Mouse (Mus musculus): ENCODE data around the gene Rasgrp3. TPM values are rescaled to one million over a fixed set of nuclear protein-coding genes. Genes with fewer than 3 reads are reported as not detected.
A peak's percentile ranks its signal among the peaks of the same experiment; 100 is the strongest.

Rasgrp3 gene
- total and polyA plus RNA-seq, 2 experiments from 2014 or later, result 4.8 to 8.1 TPM

- Histone ChIP-seq H3K36me3 (ENCODE audit: insufficient read depth, low read length) (no peaks in the 10 kb centered on the region), H3K27ac (ENCODE audit: low read depth, low read length) (no peak overlapping the region), H3K4me1 (ENCODE audit: insufficient read depth, low read length) (no peaks in the 10 kb centered on the region), H3K4me3 (ENCODE audit: low read depth, low read length) (no peak overlapping the region), H3K27me3 (ENCODE audit: insufficient read depth, low read length) (no peaks in the 10 kb centered on the region), H3K9ac (replicated peaks; ENCODE audit: low read length, poor library complexity, severe bottlenecking) (no peak overlapping the region), H3K9me3 (ENCODE audit: low read length) (no peaks in the 10 kb centered on the region), H3K4me2 (ENCODE audit: low read depth, low read length, poor library complexity, severe bottlenecking) (no peak overlapping the region)
- WGBS, result 94% methylated on average over 10 of the region's 10 CpGs
- no peak for DNase-seq (ENCODE audit: low spot score)
- TF ChIP-seq CTCF (IDR thresholded peaks at IDR 0.05), result no peak
- ATAC-seq (ENCODE audit: low FRiP score), result no peak
Measured at GRCm38 (mm10) chr17:75468479-75469114, 32.9 kb downstream of the Rasgrp3 start.

DNA sequence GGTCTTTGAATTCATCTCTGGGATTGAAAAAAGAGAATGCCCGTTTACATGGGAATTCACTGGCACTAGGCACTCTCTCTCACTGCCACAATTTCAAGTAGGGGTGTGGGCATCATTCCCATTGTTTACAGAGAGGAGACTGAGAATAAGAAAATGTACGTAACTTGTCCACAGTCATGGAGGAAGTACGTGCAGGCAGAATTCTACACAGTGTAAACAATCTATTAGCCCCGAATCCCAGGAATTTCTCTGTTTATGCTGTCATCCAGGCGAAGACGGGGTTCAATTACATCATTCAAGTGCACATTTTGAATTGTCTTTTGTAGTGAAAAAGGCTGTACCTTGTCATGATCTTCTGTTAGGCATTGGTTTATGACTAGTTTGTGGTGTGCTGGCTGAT is 34.6 kb downstream of the Rasgrp3 start:
- ATAC-seq (ENCODE audit: low FRiP score) (no peak), DNase-seq (ENCODE audit: low spot score) (no peak)
- no peaks in the 10 kb centered on the region for H3K27me3 ChIP-seq (ENCODE audit: insufficient read depth, low read length)
- H3K4me2 ChIP-seq (ENCODE audit: low read depth, low read length, poor library complexity, severe bottlenecking), result no peak overlapping the region
- H3K4me1 ChIP-seq (ENCODE audit: insufficient read depth, low read length), result no peaks in the 10 kb centered on the region
- no peak overlapping the region for H3K27ac ChIP-seq (ENCODE audit: low read depth, low read length)
- H3K9me3 ChIP-seq (ENCODE audit: low read length), result no peaks in the 10 kb centered on the region
- no peak overlapping the region for H3K4me3 ChIP-seq (ENCODE audit: low read depth, low read length)
- H3K9ac ChIP-seq (replicated peaks; ENCODE audit: low read length, poor library complexity, severe bottlenecking), result no peak overlapping the region
- H3K36me3 ChIP-seq (ENCODE audit: insufficient read depth, low read length), result no peaks in the 10 kb centered on the region
- WGBS, result 85% methylated on average over 6 of the region's 6 CpGs
- TF ChIP-seq CTCF (IDR thresholded peaks at IDR 0.05), result no peak

DNA sequence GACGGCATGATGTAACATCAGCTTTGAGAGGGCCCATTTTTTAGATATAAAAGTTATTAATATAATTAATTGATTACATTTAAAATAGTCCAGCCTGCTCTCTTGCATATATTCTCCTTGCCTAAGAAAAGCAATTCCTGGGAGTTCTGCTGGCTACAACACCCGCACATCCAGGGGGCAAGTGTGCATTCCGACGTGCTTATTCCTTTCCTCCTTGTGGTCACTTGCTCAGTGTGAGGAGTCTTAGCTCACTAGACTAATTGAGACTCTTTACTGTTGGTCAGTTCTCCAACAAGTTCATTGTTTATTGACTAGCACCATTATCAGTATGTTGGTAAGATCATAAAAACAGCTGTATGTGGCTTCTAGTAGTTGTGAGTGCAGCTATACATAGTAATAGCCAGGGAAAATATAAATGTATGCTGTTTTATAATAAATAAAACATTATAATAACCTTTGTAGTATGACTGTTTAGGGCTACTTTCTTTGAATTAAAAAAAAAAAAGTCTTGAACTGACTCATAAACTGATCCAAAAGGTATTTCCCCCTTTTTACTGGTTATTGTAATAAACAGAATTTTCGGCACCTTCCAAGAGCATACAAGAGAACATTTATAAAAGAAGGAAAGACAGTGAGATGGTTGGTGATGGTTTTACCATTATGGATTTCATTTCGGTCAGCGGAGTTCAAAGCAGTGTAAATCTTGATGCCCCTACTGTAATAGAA is 35.4 kb downstream of the Rasgrp3 start:
- H3K9me3 ChIP-seq (ENCODE audit: low read length), result no peaks in the 10 kb centered on the region
- WGBS, result 94% methylated on average over 7 of the region's 7 CpGs
- ATAC-seq (ENCODE audit: low FRiP score) (no peak), DNase-seq (ENCODE audit: low spot score) (no peak)
- H3K9ac ChIP-seq (replicated peaks; ENCODE audit: low read length, poor library complexity, severe bottlenecking), result no peak overlapping the region
- H3K27me3 ChIP-seq (ENCODE audit: insufficient read depth, low read length), result no peaks in the 10 kb centered on the region
- no peak overlapping the region for H3K27ac ChIP-seq (ENCODE audit: low read depth, low read length)
- no peak overlapping the region for H3K4me2 ChIP-seq (ENCODE audit: low read depth, low read length, poor library complexity, severe bottlenecking)
- H3K4me3 ChIP-seq (ENCODE audit: low read depth, low read length), result no peak overlapping the region
- no peaks in the 10 kb centered on the region for H3K36me3 ChIP-seq (ENCODE audit: insufficient read depth, low read length)
- no peak for TF ChIP-seq CTCF (IDR thresholded peaks at IDR 0.05)
- H3K4me1 ChIP-seq (ENCODE audit: insufficient read depth, low read length), result no peaks in the 10 kb centered on the region

GRCm38 (mm10) chr17:75471644-75472253 is 36.1 kb downstream of the Rasgrp3 start:
- ATAC-seq (ENCODE audit: low FRiP score), result no peak
- peak; percentile 57 for DNase-seq (ENCODE audit: low spot score)
- TF ChIP-seq CTCF (IDR thresholded peaks at IDR 0.05), result no peak
- no peaks in the 10 kb centered on the region for H3K36me3 ChIP-seq (ENCODE audit: insufficient read depth, low read length)
- no peaks in the 10 kb centered on the region for H3K4me1 ChIP-seq (ENCODE audit: insufficient read depth, low read length)
- no peak overlapping the region for H3K9ac ChIP-seq (replicated peaks; ENCODE audit: low read length, poor library complexity, severe bottlenecking)
- 77% methylated on average over 6 of the region's 6 CpGs for WGBS
- H3K9me3 ChIP-seq (ENCODE audit: low read length), result no peaks in the 10 kb centered on the region
- H3K4me3 ChIP-seq (ENCODE audit: low read depth, low read length), result no peak overlapping the region
- no peaks in the 10 kb centered on the region for H3K27me3 ChIP-seq (ENCODE audit: insufficient read depth, low read length)
- H3K27ac ChIP-seq (ENCODE audit: low read depth, low read length), result no peak overlapping the region
- H3K4me2 ChIP-seq (ENCODE audit: low read depth, low read length, poor library complexity, severe bottlenecking), result no peak overlapping the region

- H3K27ac ChIP-seq (ENCODE audit: low read depth, low read length), result no peak overlapping the region
- no peaks in the 10 kb centered on the region for H3K4me1 ChIP-seq (ENCODE audit: insufficient read depth, low read length)
- H3K36me3 ChIP-seq (ENCODE audit: insufficient read depth, low read length), result no peaks in the 10 kb centered on the region
- TF ChIP-seq CTCF (IDR thresholded peaks at IDR 0.05), result no peak
- H3K9ac ChIP-seq (replicated peaks; ENCODE audit: low read length, poor library complexity, severe bottlenecking), result no peak overlapping the region
- ATAC-seq (ENCODE audit: low FRiP score) (no peak), DNase-seq (ENCODE audit: low spot score) (no peak)
- no peaks in the 10 kb centered on the region for H3K9me3 ChIP-seq (ENCODE audit: low read length)
- no peaks in the 10 kb centered on the region for H3K27me3 ChIP-seq (ENCODE audit: insufficient read depth, low read length)
- H3K4me3 ChIP-seq (ENCODE audit: low read depth, low read length), result no peak overlapping the region
- H3K4me2 ChIP-seq (ENCODE audit: low read depth, low read length, poor library complexity, severe bottlenecking), result no peak overlapping the region
- 85% methylated on average over 2 of the region's 2 CpGs for WGBS
Measured at GRCm38 (mm10) chr17:75472379-75472778, 36.7 kb downstream of the Rasgrp3 start.

- DNase-seq (ENCODE audit: low spot score) (no peak), ATAC-seq (ENCODE audit: low FRiP score) (no peak)
- WGBS, result 26% methylated on average over 1 of the region's 1 CpGs
- no peak for TF ChIP-seq CTCF (IDR thresholded peaks at IDR 0.05)
- Histone ChIP-seq H3K4me3 (ENCODE audit: low read depth, low read length) (no peak overlapping the region), H3K27ac (ENCODE audit: low read depth, low read length) (no peak overlapping the region), H3K27me3 (ENCODE audit: insufficient read depth, low read length) (no peaks in the 10 kb centered on the region), H3K9ac (replicated peaks; ENCODE audit: low read length, poor library complexity, severe bottlenecking) (no peak overlapping the region), H3K4me2 (ENCODE audit: low read depth, low read length, poor library complexity, severe bottlenecking) (no peak overlapping the region), H3K4me1 (ENCODE audit: insufficient read depth, low read length) (no peaks in the 10 kb centered on the region), H3K36me3 (ENCODE audit: insufficient read depth, low read length) (no peaks in the 10 kb centered on the region), H3K9me3 (ENCODE audit: low read length) (no peaks in the 10 kb centered on the region)
Measured at GRCm38 (mm10) chr17:75475985-75476384, 40.3 kb downstream of the Rasgrp3 start.
